Mouse (Mus musculus) kidney, postnatal 4 days (tissue): ENCODE results near the gene Cylc1.

ENCODE experiments used
- DNase-seq, 2 experiments: peaks; one replicate each; pipeline ENCODE4 v3.0.0; 2021; ENCODE audit warnings: mixed read lengths in 2 of 2

Cylc1 gene

DNA sequence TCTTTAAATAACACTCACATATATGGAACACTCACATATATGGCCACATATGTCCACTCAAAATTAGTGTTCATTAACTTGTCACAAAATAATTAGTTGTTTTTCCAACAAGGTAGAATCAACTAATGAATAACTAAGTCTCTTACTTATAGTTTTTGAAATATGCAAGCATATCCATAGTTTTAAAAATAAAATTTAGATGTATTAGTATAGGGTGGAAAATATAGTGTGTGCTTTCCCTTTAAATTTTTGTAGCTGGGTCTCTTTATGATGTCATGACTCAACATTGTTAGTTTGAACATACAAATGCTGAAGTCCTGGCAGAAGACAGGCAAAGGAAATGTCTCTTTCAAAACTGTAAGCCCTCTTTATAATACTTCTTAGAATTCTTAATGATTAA, at the start of gene Cylc1:
Gene Cylc1, plus strand, starts transcription at position 301 of the 400 bp plus-strand sequence.
- no peak for DNase-seq

DNA sequence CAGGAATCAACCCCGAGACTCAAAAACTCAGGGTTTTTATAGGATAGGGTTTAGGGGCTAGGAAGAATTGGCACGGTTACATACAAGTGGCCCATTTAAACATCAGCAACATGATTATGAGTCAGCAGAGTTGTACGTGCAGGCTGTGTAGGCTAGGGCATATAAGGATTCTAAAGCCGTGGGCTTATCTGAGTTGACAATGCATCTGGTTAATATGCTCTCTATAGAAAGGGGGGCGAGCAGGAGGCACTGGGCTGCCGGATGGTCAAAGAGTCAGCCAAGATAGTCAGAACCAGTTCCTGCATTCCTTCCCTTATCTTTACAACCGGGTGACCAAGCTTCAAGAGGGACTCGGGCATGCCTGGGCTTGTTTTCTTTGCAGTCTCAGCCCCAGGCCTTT, 31.5 kb upstream of the Cylc1 start:
- DNase-seq, result no peak

DNA sequence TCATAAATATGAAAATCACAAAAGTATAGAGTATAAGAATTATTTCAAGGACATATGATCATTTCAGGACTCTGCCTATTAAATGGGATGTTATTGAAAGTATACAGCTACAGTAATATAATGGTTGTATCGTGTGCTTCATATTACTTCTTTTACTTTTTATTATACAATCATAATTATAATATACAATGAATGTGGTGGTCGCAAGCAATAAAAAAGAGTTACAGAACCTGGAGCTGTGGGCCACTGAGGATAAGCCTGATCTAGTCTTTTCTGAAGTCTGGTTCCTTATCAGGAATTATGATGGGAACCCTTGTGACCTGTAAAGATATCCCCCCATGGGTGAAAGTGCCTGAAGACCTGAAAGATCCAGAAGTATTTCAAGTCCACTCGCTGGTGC, 57.8 kb downstream of the Cylc1 start, which contains the start of gene Gm10112:
Gene Gm10112, plus strand, starts transcription at position 301 of the 400 bp plus-strand sequence.
- no peak for DNase-seq
